Mouse (Mus musculus) ES-Bruce4 (cell line): ENCODE data around the gene Nlk. TPM values are rescaled to one million over a fixed set of nuclear protein-coding genes. Genes with fewer than 3 reads are reported as not detected.

Experiments used
- H3K27ac ChIP-seq: 2 replicates; pipeline ENCODE4 v1.5.1; 2012; ENCODE audit warnings: low read length, inconsistent platforms; ENCODE audit not compliant: insufficient read depth
- H3K27me3 ChIP-seq: 2 replicates; pipeline ENCODE4 v1.6.1; 2012; ENCODE audit warnings: mild to moderate bottlenecking, low read length, inconsistent platforms; ENCODE audit not compliant: control insufficient read depth, poor library complexity, insufficient read depth, severe bottlenecking
- H3K36me3 ChIP-seq: 2 replicates; pipeline ENCODE4 v1.6.1; 2012; ENCODE audit warnings: inconsistent platforms, mild to moderate bottlenecking, low read length, moderate library complexity; ENCODE audit not compliant: control insufficient read depth, poor library complexity, insufficient read depth, severe bottlenecking
- H3K4me1 ChIP-seq: one replicate; pipeline ENCODE4 v1.8.1; 2011; ENCODE audit warnings: low read length; ENCODE audit not compliant: control insufficient read depth, insufficient read depth
- H3K4me3 ChIP-seq: 2 replicates; pipeline ENCODE4 v1.5.1; 2011; ENCODE audit warnings: low read depth, mild to moderate bottlenecking, low read length
- H3K9ac ChIP-seq: 2 replicates; pipeline ENCODE4 v1.6.1; 2012; ENCODE audit warnings: low read depth, mild to moderate bottlenecking, inconsistent platforms; ENCODE audit not compliant: poor library complexity, severe bottlenecking
- H3K9me3 ChIP-seq: replicated peaks from 2 replicates; pipeline ENCODE4 v1.6.1; 2012; ENCODE audit warnings: mild to moderate bottlenecking, low read length, inconsistent platforms; ENCODE audit not compliant: control insufficient read depth, poor library complexity, insufficient read depth, severe bottlenecking
- CTCF ChIP-seq: IDR thresholded peaks from one replicate; pipeline ENCODE4 v1.8.1; 2011; ENCODE audit warnings: low read depth, low read length
- EP300 ChIP-seq: IDR thresholded peaks from 2 replicates; pipeline ENCODE4 v1.6.1; 2011; ENCODE audit warnings: low read depth, low read length; ENCODE audit not compliant: insufficient read depth
- POLR2A ChIP-seq: IDR thresholded peaks from one replicate; pipeline ENCODE4 v1.8.1; 2011; ENCODE audit warnings: low read length; ENCODE audit not compliant: insufficient read depth
- polyA plus RNA-seq: library from polyadenylated mRNA; stranded (reverse); fragments of >200 nt; gene quantifications from 2 replicates; pipeline ENCODE4 v1.2.4, GENCODE M21; 2011; ENCODE audit warnings: low read depth; ENCODE audit not compliant: missing spikeins, insufficient read depth, insufficient read length

Gene Nlk
- polyA plus RNA-seq, 1 experiment, result 39.7 TPM

- H3K27me3 ChIP-seq, result no peaks in the 10 kb centered on the region
- no peaks in the 10 kb centered on the region for H3K4me1 ChIP-seq
- TF ChIP-seq CTCF, result no peak
- TF ChIP-seq POLR2A, result no peak
- no peak for TF ChIP-seq EP300
Observed at GRCm38 (mm10) chr11:78571854-78572253, 125.3 kb downstream of the Nlk start.

GRCm38 (mm10) chr11:78571441-78571840, 125.7 kb downstream of the Nlk start:
- TF ChIP-seq EP300 (no peak), CTCF (no peak), POLR2A (no peak)
- no peaks in the 10 kb centered on the region for H3K27me3 ChIP-seq
- H3K4me3 ChIP-seq, result no peak overlapping the region
- H3K27ac ChIP-seq, result no peak overlapping the region
- H3K9me3 ChIP-seq, result no peaks in the 10 kb centered on the region
- H3K9ac ChIP-seq, result no peak overlapping the region
- peaks cover 14% of the 10 kb centered on the region for H3K36me3 ChIP-seq
- H3K4me1 ChIP-seq, result no peaks in the 10 kb centered on the region

More at GRCm38 (mm10) chr11:78571854-78572253, 125.3 kb downstream of the Nlk start:
- no peak overlapping the region for H3K4me3 ChIP-seq
- H3K27ac ChIP-seq, result no peak overlapping the region
- no peak overlapping the region for H3K9ac ChIP-seq
- peaks cover 13% of the 10 kb centered on the region for H3K36me3 ChIP-seq
- H3K9me3 ChIP-seq, result no peaks in the 10 kb centered on the region

GRCm38 (mm10) chr11:78569806-78570205, 127.4 kb downstream of the Nlk start:
- Histone ChIP-seq H3K27ac (no peak overlapping the region), H3K4me1 (no peaks in the 10 kb centered on the region), H3K27me3 (no peaks in the 10 kb centered on the region), H3K9ac (no peak overlapping the region), H3K4me3 (no peak overlapping the region), H3K36me3 (peaks cover 13% of the 10 kb centered on the region), H3K9me3 (no peaks in the 10 kb centered on the region)
- TF ChIP-seq CTCF (no peak), POLR2A (no peak), EP300 (no peak)

- Histone ChIP-seq H3K27me3 (no peaks in the 10 kb centered on the region), H3K27ac (no peak overlapping the region), H3K4me1 (no peaks in the 10 kb centered on the region), H3K9ac (no peak overlapping the region), H3K36me3 (peaks cover 13% of the 10 kb centered on the region), H3K9me3 (no peaks in the 10 kb centered on the region), H3K4me3 (no peak overlapping the region)
- TF ChIP-seq CTCF, result no peak
- TF ChIP-seq POLR2A, result no peak
- no peak for TF ChIP-seq EP300
Observed at GRCm38 (mm10) chr11:78568827-78569226, 128.3 kb downstream of the Nlk start.

- Histone ChIP-seq H3K4me3 (no peak overlapping the region), H3K9ac (no peak overlapping the region), H3K36me3 (peaks cover 13% of the 10 kb centered on the region), H3K4me1 (no peaks in the 10 kb centered on the region), H3K27me3 (no peaks in the 10 kb centered on the region), H3K27ac (no peak overlapping the region), H3K9me3 (no peaks in the 10 kb centered on the region)
- TF ChIP-seq POLR2A (no peak), CTCF (no peak), EP300 (no peak)
Observed at GRCm38 (mm10) chr11:78567614-78568013, 129.6 kb downstream of the Nlk start.

GRCm38 (mm10) chr11:78566775-78567174, 130.4 kb downstream of the Nlk start:
- TF ChIP-seq CTCF (no peak), POLR2A (no peak), EP300 (no peak)
- no peak overlapping the region for H3K4me3 ChIP-seq
- no peaks in the 10 kb centered on the region for H3K9me3 ChIP-seq
- no peak overlapping the region for H3K9ac ChIP-seq
- no peaks in the 10 kb centered on the region for H3K4me1 ChIP-seq
- no peaks in the 10 kb centered on the region for H3K27me3 ChIP-seq
- no peak overlapping the region for H3K27ac ChIP-seq
- peaks cover 8% of the 10 kb centered on the region; the same call in 1 of the 2 replicates for H3K36me3 ChIP-seq
